Mouse (Mus musculus): ENCODE data around the gene Herpud2. TPM values are rescaled to one million over a fixed set of nuclear protein-coding genes. Genes with fewer than 3 reads are reported as not detected.

Gene Herpud2
- polyA plus RNA-seq, 1 experiment from 2014 or later, result 23.0 TPM

DNA sequence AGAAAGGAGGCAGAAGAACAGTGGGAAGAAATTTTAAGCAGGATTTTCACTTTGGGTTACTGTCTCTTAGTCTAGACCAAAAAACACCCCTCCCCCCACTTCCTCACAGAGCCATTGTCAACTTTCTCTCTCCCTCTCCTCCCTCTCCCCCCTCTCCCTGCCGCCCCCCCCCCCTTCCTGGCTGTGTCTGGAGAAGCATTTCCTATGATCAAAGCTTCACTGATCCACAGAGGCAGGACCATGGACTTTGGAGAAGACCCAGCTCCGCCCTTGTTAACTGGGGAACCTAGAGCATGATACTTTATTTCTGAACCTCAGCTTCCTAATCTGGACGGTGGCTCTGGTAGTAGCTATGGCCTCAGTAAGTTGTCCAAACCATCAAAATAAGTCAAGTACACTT is 92.9 kb downstream of the Herpud2 start:
- no peak overlapping the region for H3K4me3 ChIP-seq
- H3K9me3 ChIP-seq, result no peaks in the 10 kb centered on the region
- 62% methylated on average over 2 of the region's 3 CpGs for WGBS
- DNase-seq (ENCODE audit: low spot score), result peak; percentile 11
- no peaks in the 10 kb centered on the region for H3K27me3 ChIP-seq (replicated peaks; ENCODE audit: low read depth, poor library complexity, severe bottlenecking)
- no peak overlapping the region for H3K27ac ChIP-seq (replicated peaks)
- peaks cover 7% of the 10 kb centered on the region; the same call in 1 of the 2 replicates for H3K4me1 ChIP-seq
- no peaks in the 10 kb centered on the region for H3K36me3 ChIP-seq (replicated peaks)

Other genes with a start within 250 kb of the Herpud2 start
- gene Gm10181, start 62.4 kb downstream of the Herpud2 start, polyA plus RNA-seq (2016; fragmentation: Nextera tagmentation; extraction: Ambion mirVana), result not detected in 2 replicates
- 231 and 243 TPM in 2 replicates for gene Sept7, start 100.6 kb upstream of the Herpud2 start, polyA plus RNA-seq (2016; fragmentation: Nextera tagmentation; extraction: Ambion mirVana)

All from embryonic facial prominence, embryonic 10.5 days (tissue).